Mouse (Mus musculus) MEL (cell line): ENCODE data around the gene Gm36864. TPM values are rescaled to one million over a fixed set of nuclear protein-coding genes. Genes with fewer than 3 reads are reported as not detected.
"Not testable (repeated sequence)": the region's sequence is repeated elsewhere in the genome, so short reads cannot be mapped to it uniquely, and the experiment has no call there.

Source experiments
- DNase-seq: peaks from one replicate; pipeline ENCODE4 v3.0.0; 2011; ENCODE audit warnings: low read depth, low spot score
- H3K27ac ChIP-seq: 2 replicates; pipeline ENCODE4 v1.5.1; 2012; ENCODE audit warnings: low read depth, mild to moderate bottlenecking, control low read depth, low read length, moderate library complexity; ENCODE audit not compliant: control insufficient read depth
- H3K27me3 ChIP-seq, 2 experiments: fragments of 150-350 bp in 1 of 2; sonication (generic) in 1 of 2; 2 replicates each; pipeline ENCODE4 v1.6.1; 2012; ENCODE audit warnings: low read length in 2 of 2, mild to moderate bottlenecking in 2 of 2, improper control_type of control experiment in 1 of 2, moderate library complexity in 1 of 2; ENCODE audit not compliant: insufficient read depth in 2 of 2, control insufficient read depth in 1 of 2
- H3K36me3 ChIP-seq, 2 experiments: 2 replicates each; pipeline ENCODE4 v1.6.1; 2012 to 2014; ENCODE audit warnings: low read length in 2 of 2, improper control_type of control experiment in 1 of 2, inconsistent platforms in 1 of 2, mild to moderate bottlenecking in 1 of 2; ENCODE audit not compliant: insufficient read depth in 2 of 2, control insufficient read depth in 1 of 2
- H3K4me1 ChIP-seq, 2 experiments: fragments of 150-350 bp in 1 of 2; sonication (generic) in 1 of 2; 2 replicates each; pipeline ENCODE4 v1.6.1; 2012; ENCODE audit warnings: low read length in 2 of 2, improper control_type of control experiment in 1 of 2, mild to moderate bottlenecking in 1 of 2; ENCODE audit not compliant: insufficient read depth in 2 of 2, control insufficient read depth in 1 of 2
- H3K4me3 ChIP-seq, 2 experiments: fragments of 150-350 bp in 1 of 2; sonication (generic) in 1 of 2; 2 replicates each; pipeline ENCODE4 v1.5.1; 2012; ENCODE audit warnings: low read depth in 2 of 2, low read length in 2 of 2, mild to moderate bottlenecking in 2 of 2, moderate library complexity in 2 of 2, control low read depth in 1 of 2, improper control_type of control experiment in 1 of 2; ENCODE audit not compliant: control insufficient read depth in 1 of 2, insufficient read depth in 1 of 2
- H3K79me2 ChIP-seq: 2 replicates; pipeline ENCODE4 v1.6.1; 2012; ENCODE audit warnings: mild to moderate bottlenecking, low read length, moderate library complexity; ENCODE audit not compliant: control insufficient read depth, poor library complexity, insufficient read depth
- H3K9ac ChIP-seq: 2 replicates; pipeline ENCODE4 v1.6.1; 2012; ENCODE audit warnings: low read depth, mild to moderate bottlenecking, control low read depth, low read length, moderate library complexity; ENCODE audit not compliant: control insufficient read depth, poor library complexity, severe bottlenecking
- H3K9me3 ChIP-seq: fragments of 150-350 bp; sonication (generic); replicated peaks from 2 replicates; pipeline ENCODE4 v1.6.1; 2012; ENCODE audit warnings: mild to moderate bottlenecking, low read length, improper control_type of control experiment, moderate library complexity; ENCODE audit not compliant: insufficient read depth
- CHD1 ChIP-seq: IDR thresholded peaks from 2 replicates; pipeline ENCODE4 v1.6.1; 2012; ENCODE audit warnings: low read depth, mild to moderate bottlenecking, inconsistent platforms, low read length, improper control_type of control experiment
- E2F4 ChIP-seq: IDR thresholded peaks from 2 replicates; pipeline ENCODE4 v1.6.1; 2011; ENCODE audit warnings: low read depth, low read length, improper control_type of control experiment, borderline replicate concordance
- GABPA ChIP-seq: IDR thresholded peaks from 2 replicates; pipeline ENCODE4 v1.6.1; 2012; ENCODE audit warnings: low read depth, mild to moderate bottlenecking, inconsistent platforms, low read length, improper control_type of control experiment, moderate library complexity
- GATA1 ChIP-seq: IDR thresholded peaks from 2 replicates; pipeline ENCODE4 v1.6.1; 2011; ENCODE audit warnings: low read depth, low read length, improper control_type of control experiment
- JUND ChIP-seq: IDR thresholded peaks from 2 replicates; pipeline ENCODE4 v1.6.1; 2011; ENCODE audit warnings: low read depth, mild to moderate bottlenecking, improper control_type of control experiment, low read length
- MAFK ChIP-seq: IDR thresholded peaks from 2 replicates; pipeline ENCODE4 v1.6.1; 2011; ENCODE audit warnings: low read depth, mild to moderate bottlenecking, low read length, improper control_type of control experiment, borderline replicate concordance
- MEF2A ChIP-seq: IDR thresholded peaks from 2 replicates; pipeline ENCODE4 v1.6.1; 2014; ENCODE audit warnings: low read depth, mild to moderate bottlenecking, inconsistent platforms, low read length, improper control_type of control experiment; ENCODE audit not compliant: poor library complexity, insufficient replicate concordance, severe bottlenecking; ENCODE audit errors: extremely low read depth
- MXI1 ChIP-seq: IDR thresholded peaks from 2 replicates; pipeline ENCODE4 v1.6.1; 2011; ENCODE audit warnings: mild to moderate bottlenecking, low read depth, low read length, improper control_type of control experiment
- POLR2AphosphoS5 ChIP-seq: IDR thresholded peaks from 2 replicates; pipeline ENCODE4 v1.6.1; 2012; ENCODE audit warnings: low read depth, borderline replicate concordance, mild to moderate bottlenecking, inconsistent platforms, low read length, moderate library complexity, mixed read lengths
- TBP ChIP-seq: IDR thresholded peaks from 2 replicates; pipeline ENCODE4 v1.8.0; 2011; ENCODE audit warnings: low read depth, low read length, improper control_type of control experiment
- ZC3H11A ChIP-seq: IDR thresholded peaks from 2 replicates; pipeline ENCODE4 v1.6.1; 2012; ENCODE audit warnings: low read depth, mild to moderate bottlenecking, inconsistent platforms, low read length, improper control_type of control experiment
- ZNF384 ChIP-seq: IDR thresholded peaks from 2 replicates; pipeline ENCODE4 v1.6.1; 2012; ENCODE audit warnings: low read depth, mild to moderate bottlenecking, inconsistent platforms, low read length, improper control_type of control experiment
- polyA plus RNA-seq, 2 experiments: library from polyadenylated mRNA; stranded (reverse) in 1 of 2; unstranded in 1 of 2; fragments of >175 nt in 1 of 2; fragments of >200 nt in 1 of 2; gene quantifications; 2 replicates each; pipeline versions ENCODE4 v1.2.1 to v1.2.4; 2012; ENCODE audit warnings: low replicate concordance in 2 of 2, low read depth in 1 of 2; ENCODE audit not compliant: insufficient read length in 2 of 2, insufficient read depth in 1 of 2, missing spikeins in 1 of 2
- total RNA-seq: library from RNA; depleted of rRNA; stranded (reverse); fragments of 300-350 nt; gene quantifications from 2 replicates; pipeline ENCODE4 v1.2.3, GENCODE M21; 2012

Gene Gm36864
- total and polyA plus RNA-seq, 3 experiments = 0.08 TPM; not detected in 2

- H3K79me2 ChIP-seq = no peaks in the 10 kb centered on the region
- no peaks in the 10 kb centered on the region for H3K36me3 ChIP-seq
- H3K9ac ChIP-seq = no peak within 1 kb of the TSS
- TF ChIP-seq CHD1 (no peak), POLR2AphosphoS5 (no peak), GABPA (no peak)
- TF ChIP-seq, all 39 proteins: peak for 0
- Histone ChIP-seq H3K27me3 (no peaks in the 10 kb centered on the region), H3K4me3 (no peak within 1 kb of the TSS), H3K27ac (no peak within 1 kb of the TSS), H3K9me3 (no peaks in the 10 kb centered on the region), H3K4me1 (no peaks in the 10 kb centered on the region)
- DNase-seq = no peak
Measured at GRCm38 (mm10) chr7:44197891-44198290, 38.1 kb upstream of the Gm36864 start, which contains the start of gene Klk1b3. TSS of gene Klk1b3 (plus strand) at chr7:44198191.

- H3K4me3 ChIP-seq, H3K79me2 ChIP-seq, H3K9ac ChIP-seq, H3K27ac ChIP-seq, H3K4me1 ChIP-seq, H3K36me3 ChIP-seq, H3K27me3 ChIP-seq, H3K9me3 ChIP-seq, DNase-seq: not testable (repeated sequence)
Measured at GRCm38 (mm10) chr7:44207135-44207534, 28.8 kb upstream of the Gm36864 start, which contains the start of gene Klk1b4. TSS of gene Klk1b4 (plus strand) at chr7:44207435.

GRCm38 (mm10) chr7:44208307-44208706 lies 27.7 kb upstream of the Gm36864 start:
- no peak for DNase-seq
- no peaks in the 10 kb centered on the region for H3K79me2 ChIP-seq
- H3K36me3 ChIP-seq = no peaks in the 10 kb centered on the region
- no peak overlapping the region for H3K27ac ChIP-seq
- H3K4me1 ChIP-seq = no peaks in the 10 kb centered on the region
- no peaks in the 10 kb centered on the region for H3K27me3 ChIP-seq
- H3K9ac ChIP-seq = no peak overlapping the region
- no peaks in the 10 kb centered on the region for H3K9me3 ChIP-seq
- H3K4me3 ChIP-seq = no peak overlapping the region
- no peak for TF ChIP-seq GATA1
- no peak for TF ChIP-seq ZNF384
- no peak for TF ChIP-seq JUND
- TF ChIP-seq TBP = no peak
- no peak for TF ChIP-seq E2F4
- TF ChIP-seq MAFK = no peak
- TF ChIP-seq MXI1 = no peak
- no peak for TF ChIP-seq ZC3H11A
- TF ChIP-seq MEF2A = no peak
